Mouse (Mus musculus) adrenal gland, adult 8-10 months (tissue): Measurements from ENCODE around the gene Pjvk. TPM values are rescaled to one million over a fixed set of nuclear protein-coding genes. Genes with fewer than 3 reads are reported as not detected.
A peak's percentile ranks its signal among the peaks of the same experiment; 100 is the strongest.

ENCODE experiments used
- DNase-seq: peaks from one replicate; pipeline ENCODE4 v3.0.0; 2022
- total RNA-seq, 4 experiments: library from RNA; stranded (reverse); gene quantifications; 2 replicates each; pipeline ENCODE4 v1.2.4; 2022

The Pjvk gene
- total RNA-seq, 4 experiments from 2014 or later = not detected

DNA sequence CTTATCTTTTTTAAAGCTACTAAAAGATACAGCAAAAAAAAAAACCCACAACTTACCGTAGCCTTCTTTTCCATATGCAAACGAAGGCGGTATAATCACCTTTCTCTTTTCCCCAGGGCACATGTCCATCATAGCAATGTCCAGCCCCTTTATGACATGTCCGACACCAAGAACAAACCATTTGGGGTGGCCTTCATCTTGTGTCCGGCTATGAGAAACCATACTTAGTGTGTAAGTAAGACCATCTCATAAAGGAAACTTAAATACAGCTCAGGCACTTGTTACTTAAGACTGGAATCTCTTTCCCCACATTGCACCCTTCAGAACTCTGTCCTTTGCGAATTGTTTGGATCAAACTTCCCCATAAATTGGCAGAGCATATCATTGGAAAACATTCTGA is 23.4 kb downstream of the Pjvk start:
- no peak for DNase-seq

DNA sequence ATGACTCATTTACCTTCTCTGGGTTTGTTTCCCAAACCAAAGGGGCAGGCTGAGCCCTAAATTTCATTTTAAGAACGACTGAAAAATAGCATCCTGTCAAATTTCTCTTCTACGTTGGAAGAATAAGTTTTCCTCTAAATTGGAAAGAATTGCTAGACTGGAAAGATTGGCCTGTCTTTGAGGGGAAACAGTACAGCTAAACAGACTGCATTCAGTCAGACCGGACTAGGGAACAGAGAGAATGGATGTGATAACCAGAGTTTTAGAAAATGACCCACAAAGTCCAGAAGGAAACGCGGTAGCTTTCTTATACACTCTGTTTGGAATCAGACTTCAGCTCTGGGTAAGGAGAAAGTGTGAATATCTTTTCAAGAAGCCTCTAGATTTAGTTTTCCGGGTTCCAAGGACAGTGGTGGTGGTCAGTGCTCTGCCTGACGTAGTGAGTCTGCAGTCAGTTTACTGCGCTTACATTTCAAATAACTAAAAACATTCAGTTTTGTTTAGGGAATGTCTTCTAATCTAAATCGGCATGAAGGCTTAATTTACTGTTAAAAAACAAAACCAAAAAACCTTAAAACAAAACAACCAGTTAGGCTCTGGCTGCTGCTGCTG is 24.0 kb downstream of the Pjvk start:
- no peak for DNase-seq

DNA sequence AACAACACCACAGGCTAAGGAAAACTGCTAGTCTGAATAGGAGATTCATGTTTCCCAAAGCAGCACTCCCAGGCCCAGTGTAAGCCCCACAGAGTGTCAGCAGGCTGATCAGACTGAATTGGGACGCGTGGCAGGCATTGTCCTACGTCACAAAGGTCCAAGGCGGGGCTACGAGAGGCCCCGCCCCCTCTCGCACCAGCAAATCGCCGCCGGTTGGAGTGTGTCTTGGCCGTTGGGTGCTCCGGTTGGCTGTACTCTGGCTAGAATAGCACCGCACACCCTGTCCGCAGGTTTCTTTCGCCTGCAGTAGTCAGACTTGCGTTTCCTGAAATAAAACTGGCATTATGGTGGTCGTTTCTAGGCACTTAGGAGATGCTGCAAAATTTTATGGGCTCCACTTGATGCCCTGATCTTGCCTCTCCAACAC is 24.7 kb downstream of the Pjvk start, which contains the start of gene Fkbp7:
Gene Fkbp7 (minus strand): TSS at position 151 of the 427 bp plus-strand sequence.
- peak; percentile 89 for DNase-seq

DNA sequence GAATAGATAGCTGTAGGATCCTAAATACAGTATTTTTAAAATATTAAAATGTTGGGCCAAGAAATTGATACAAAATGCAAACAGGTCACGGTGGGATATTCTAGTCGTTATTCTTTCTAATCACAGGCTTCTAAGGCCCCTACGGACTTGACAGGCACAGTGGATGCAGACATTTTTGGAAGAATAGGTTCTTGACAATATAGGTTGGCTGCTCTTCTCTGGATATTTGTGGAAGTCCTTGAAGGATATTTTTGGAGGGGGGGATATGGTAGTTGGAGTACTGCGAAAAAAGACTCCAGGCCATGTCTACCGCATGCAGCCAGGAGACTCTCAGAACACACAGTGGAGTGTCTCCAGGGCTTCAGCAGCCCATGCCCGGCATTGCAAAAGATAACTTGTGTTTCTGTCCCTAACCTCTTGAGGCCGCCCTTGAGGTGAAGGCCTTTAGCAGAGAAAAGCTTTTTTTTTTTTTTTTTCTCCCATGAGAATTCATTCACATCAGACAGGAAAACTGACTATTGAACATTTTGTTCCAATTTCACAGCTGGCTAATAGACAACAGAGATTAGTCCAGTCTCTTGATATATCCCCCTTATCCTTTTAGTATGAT is 25.3 kb downstream of the Pjvk start:
- peak; percentile 62 for DNase-seq

DNA sequence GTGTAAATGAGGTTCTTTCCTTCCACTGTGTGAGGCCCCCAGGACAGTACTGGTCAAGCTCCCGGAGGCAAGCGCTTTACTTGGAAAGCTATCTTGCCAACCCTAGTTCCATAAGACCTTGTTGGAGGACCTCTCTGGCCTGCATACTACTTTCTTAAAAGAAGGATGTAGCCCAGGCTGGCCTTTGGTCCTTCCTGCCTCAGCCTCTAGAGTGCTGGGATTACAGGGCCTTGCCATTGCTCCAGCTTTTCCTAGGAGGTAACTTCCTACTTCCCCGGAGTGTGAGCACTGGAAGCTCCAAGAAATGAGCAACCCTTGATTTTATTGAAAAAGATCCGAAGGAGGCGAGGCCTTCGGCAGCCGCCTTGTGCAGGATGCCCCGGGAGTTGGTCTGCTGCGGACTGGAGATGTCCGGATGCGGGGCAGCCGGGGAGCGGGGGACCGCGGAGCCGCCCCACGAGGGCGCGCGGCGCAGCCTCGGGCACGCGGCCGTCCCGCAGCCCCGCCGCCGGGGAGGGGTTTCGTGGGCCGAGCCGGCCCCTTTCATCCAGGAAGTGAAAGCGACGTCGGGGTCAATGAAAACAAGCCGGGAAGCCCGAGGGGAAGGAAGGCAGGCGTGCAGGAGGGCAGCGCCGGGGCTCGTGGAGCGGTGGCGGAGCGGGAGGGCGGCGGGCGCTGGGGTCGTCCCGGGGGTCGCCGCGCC is 26.6 kb downstream of the Pjvk start, which contains the start of gene Plekha3:
Gene Plekha3 (plus strand): TSS at position 557 of the 703 bp plus-strand sequence.
- peak; percentile 81 for DNase-seq

DNA sequence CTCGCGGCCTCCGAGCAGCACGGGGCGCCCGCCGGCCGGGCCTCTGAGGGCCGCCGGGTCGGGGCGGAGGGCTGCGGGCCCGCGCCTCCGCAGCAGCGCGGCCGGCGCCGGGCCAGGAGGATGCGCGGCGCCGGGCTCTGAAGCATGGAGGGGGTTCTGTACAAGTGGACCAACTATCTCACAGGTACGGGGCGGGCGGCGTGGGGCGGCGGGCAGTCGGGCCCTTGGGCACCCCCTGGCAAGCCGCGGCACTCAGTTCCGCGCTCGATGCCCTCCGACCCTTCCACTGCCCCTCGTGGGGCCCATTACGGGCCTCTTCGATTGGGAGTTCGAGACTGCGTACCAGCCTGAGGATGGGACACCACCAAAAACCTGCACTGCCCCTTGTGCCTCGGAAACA is 27.2 kb downstream of the Pjvk start:
- DNase-seq = no peak

DNA sequence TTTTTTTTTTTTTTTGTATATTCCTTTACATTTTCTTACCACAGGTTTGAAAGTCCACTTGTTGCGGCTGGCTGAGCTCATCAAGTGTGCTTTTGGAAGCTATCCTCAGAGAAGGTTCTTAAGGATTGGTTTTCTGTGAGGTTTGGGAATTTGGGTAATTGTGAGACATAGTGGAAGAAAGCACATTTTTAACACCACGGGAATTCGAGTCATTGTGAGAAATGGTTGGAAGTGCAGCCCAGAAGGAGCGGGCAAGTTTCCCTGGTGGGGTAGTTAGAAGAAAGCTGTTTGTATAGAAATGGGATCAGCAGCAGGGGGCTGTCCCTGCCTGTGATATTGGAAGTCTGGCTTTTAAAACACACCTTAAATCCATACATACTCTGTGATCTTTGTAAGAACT is 27.7 kb downstream of the Pjvk start:
- no peak for DNase-seq

DNA sequence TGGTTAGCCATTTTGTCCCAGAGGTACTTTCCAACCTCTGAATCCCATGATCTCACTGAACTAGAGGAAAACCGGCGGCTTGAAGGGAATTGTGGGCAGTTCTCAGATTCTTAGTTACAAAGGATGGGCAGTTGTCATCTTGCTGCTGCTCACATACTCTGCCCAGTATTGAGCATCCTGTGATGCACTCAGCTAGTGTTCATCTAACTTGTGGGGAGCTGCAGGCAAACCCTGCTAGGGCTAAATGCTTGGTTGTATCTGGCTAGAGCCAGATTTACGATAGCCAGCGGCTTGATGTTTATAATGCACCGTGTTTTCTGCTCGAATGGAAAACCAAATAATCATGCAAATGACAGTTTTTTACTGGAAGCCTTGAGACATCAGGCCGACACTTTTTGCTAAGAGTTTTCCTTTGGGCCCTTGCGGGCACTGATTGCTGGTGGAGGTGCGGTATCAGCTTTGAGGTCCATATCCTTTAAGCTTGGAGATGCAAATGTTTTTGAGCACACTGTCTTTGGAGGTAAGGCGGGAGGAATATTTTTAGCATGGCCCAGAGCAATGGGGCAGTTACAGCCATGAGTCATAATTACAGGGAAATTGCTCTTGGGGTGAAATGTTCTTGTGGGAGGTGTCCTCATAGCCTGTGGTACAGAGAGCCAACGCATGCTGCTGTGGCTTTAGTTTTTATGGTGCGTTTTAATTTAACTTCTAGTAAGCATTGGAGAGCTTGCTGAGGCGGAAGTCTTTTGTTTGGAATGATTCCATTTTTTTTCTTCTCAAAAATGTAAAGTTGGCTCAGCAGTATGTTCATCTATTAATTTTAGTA is 28.3 kb downstream of the Pjvk start:
- DNase-seq = no peak

DNA sequence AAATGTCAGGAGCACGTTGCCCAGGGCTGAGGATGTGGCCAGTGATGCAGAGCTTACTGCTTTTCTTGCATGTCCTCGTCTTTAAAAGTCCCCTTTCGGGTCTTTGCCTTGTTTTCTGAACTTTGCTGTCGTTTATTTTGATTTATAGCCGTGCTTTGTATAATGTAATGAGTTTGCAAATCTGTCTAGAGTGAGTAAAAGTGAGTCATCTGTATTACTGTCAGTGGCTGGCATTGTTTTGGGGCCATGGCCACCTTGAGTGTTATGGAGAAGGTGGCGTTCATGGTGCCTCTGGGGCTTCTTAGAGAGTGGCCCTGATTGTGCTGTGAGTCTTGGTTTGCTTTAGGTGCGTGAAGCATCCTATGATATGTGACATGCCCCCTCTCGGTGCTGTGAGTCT is 34.0 kb downstream of the Pjvk start:
- DNase-seq = no peak

DNA sequence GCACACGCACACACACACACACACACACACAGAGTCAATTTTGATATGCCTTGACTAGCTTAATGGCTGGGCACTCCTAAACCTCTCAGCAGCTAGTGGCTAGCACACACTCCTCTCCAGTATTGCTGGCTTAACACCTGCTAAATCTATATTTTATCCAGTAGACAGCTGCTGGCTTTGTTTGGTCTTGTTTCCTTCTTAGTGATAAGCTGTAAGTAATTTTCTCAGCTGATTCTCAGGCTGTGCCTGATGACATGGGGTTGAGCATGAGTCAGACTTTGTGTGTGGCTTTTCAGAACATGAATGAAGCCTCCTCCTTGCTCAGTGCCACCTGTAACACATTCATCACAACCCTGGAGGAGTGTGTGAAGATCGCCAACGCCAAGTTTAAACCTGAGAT is 38.7 kb downstream of the Pjvk start:
- no peak for DNase-seq

DNA sequence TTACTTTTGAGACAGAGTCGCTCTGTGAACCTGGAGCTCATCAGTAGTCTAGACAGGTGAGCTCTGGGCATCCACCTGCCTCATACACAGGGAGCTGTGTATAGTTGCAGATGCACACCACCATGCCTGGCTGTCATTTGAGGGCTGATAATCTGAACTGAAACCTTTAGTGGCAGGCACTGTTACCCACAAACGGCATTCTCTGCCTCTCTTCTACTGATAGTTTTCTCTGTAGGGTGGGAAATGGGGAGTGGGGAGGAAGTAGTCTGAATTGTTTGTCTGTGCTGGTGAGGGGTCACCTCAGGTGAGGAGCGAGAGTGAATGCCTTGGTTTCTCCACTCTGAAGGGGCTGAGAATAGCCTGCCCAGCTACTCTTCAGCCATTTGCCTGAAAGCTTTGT is 39.3 kb downstream of the Pjvk start:
- DNase-seq = no peak

DNA sequence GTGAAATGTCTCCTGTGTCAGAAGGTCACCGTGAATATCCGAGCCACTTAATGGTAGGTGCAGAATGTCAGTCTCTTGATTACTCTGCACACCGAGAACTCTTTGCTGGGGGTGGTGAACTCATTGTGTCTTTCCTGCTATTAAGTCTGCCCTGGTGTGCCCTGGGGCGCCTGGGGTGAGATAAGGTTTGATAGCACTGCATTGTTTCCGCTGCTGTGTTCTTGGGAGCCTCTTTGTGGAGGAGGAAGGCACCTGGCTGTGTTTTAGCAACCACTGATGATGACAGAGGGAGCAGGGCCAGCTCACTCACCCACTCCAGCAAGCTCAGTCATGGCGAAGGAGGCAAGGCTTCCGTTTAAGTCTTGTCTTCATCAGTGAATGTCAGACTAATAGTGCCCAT is 39.9 kb downstream of the Pjvk start:
- no peak for DNase-seq

DNA sequence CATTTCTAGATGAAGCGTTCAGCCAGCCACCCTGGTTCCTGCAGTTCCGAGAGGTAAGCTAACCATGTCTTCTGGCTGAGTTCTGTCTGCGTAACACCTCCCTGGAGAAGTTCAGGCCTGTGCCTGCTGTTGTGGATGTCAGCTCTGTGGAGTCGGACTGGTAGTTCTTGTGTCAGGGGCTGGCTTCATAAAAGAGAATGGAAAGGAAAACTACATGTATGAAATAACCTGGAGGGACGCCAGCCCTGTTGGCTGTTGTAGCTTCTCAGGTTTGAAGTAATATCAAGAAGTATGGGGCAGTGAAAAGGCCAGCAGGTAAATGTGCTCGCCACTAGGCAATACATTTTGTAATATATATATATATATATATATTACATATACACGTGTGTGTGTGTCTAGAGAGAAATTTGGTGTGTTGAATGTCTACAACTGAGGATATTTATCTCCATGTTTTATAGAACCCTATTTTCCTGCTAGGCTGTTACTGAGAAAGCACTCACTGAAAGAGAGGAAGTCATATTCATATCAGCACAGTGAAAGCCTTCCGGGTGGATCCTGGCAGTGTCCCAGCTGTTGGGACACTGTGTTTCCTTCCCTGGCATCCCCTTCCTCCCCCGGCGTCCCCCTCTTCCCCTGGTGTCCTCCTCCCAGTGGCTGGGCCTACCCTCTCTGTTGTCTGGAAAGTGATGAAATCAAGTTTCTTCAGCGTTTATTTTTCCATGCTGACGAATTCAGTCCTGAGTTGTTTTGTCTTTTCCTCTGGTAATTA is 42.3 kb downstream of the Pjvk start:
- peak; percentile 53 for DNase-seq

DNA sequence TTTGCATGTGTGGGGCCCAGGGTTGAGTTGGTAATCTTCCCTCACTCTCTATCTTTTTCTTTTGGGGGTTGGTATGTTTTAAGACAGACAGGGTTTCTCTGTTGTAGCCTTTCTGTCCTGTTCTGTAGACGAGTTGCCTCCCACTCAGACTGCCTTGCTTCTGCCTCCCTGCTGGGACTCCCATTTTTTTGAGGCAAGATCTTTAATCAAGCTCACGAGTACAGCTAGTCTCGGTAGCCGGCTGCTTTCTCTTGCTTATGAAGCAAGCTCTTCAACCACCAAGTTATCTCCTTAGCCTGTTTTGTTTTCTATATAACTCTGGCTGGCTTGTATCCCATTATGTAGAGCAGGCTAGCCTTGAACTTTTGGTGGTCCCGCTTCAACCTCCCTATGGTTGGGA is 45.5 kb downstream of the Pjvk start:
- no peak for DNase-seq

DNA sequence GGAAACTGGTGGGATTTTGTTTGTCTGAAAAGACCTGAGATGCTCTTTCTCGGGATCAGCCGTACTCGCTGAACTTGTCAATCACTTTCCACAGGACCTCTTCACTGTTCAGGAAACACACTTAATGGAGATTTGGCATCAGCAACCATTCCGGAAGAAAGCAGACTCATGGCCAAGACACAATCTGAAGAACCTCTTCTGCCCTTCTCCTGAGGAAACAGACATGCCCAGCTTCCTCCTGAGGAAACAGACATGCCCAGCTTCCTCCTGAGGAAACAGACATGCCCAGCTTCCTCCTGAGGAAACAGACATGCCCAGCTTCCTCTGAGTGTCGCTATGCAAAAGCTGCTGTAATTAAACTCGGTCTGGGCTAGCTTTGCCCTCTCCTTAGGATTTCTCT is 47.0 kb downstream of the Pjvk start:
- DNase-seq = no peak

DNA sequence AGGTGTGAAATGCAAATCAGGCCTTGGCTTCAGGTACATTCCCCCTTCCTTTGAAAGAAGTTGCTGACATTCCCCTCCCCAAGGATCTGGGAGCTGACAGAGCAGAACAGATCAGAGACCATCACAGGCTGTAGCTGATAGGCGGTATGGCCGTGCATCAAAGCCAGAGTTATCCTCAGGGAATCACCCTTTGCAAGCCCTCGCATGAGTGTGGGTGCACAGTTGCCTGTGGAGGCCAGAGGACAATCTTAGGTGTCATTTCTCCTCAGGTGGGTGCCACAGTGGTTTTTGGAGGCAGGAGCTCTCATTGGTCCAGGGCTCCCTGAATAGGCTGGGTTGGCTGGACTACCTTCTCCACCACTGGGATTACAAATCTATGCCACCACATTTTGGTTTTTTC is 53.9 kb downstream of the Pjvk start:
- DNase-seq = no peak

DNA sequence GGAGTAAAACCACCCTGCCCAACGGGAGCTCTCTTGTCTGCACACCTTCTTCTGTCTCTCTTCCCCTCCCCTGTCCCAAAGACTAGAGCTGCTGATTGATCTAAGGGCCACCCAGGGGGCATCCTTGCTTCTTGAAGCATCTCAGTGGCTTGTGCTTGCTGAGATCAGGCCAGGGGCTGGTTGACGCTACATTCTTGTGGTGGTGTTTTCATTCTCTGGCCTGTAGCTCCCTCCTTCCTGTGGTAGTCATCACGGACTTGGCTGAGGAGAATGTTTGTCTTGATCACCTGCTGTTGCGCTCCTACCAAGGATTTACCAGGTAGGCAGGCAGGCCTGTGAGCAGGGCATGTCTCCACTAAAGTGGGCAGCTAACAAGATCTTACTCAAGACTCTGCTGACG is 54.5 kb downstream of the Pjvk start:
- no peak for DNase-seq

DNA sequence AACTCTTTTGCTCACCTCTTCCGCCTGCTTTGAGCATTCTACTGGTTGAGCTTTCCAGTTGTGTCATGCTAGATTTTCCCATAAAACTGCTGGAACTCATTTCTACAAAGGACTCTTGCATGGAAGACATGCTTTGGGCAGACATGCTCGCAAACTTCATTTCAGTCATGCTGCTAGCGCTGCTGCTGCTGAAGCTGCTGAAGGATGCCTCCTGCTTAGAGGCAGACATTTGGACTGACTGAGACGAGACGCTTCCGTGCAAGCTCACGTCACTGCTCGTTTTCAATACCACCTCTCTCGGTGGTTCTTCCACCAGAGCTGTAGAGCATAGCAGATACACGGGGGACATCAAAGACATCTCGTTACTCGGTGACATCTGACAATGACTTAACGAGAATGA is 57.4 kb downstream of the Pjvk start:
- no peak for DNase-seq
